Comparison of ENCODE assay signal across 13 mouse cellular contexts in the genomic region with DNA sequence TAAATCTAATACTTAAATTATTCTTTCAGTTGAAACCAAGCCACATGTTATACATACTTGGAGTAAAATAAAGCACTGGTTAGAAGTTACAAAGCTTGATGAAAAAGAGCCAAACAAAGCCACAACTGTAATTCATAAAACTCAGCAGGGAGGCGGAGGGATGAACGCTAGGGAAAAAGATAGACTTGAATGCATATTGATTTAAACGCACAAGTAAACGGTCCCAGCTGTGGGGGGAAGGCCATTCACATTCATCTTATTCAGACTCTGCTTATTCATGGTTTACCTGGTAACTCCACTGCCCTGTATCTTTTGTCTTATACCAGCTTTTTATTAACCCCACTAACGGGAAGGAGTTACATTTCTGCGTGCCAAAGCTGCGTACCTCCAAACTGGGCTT.
"Had no signal": no experiment of that assay in that cellular context is flagged by ENCODE, and none has a peak within 500 bp of the region (broad histone marks: within the 10 kb centered on the region; RNA-seq: fewer than 3 reads in every experiment).

No protein-coding gene starts in this region.

- DNase-seq: kidney, adult 11 months; kidney, adult 9 months; kidney, postnatal 4 days; left cerebral cortex, postnatal 4 days; lung, adult 18-20 months; midbrain, embryonic 14.5 days; right cerebral cortex, postnatal 4 days; spleen, adult 18-20 months; thymus, adult 18-20 months; thymus, postnatal 14 days had no signal

- H3K9ac ChIP-seq: liver, embryonic 14.5 days had no signal

- H3K27ac ChIP-seq: kidney, postnatal 0 days; layer of hippocampus, adult 2 months; liver, embryonic 14.5 days had no signal

- H3K4me3 ChIP-seq: layer of hippocampus, adult 2 months had no signal
